In the genomic region with DNA sequence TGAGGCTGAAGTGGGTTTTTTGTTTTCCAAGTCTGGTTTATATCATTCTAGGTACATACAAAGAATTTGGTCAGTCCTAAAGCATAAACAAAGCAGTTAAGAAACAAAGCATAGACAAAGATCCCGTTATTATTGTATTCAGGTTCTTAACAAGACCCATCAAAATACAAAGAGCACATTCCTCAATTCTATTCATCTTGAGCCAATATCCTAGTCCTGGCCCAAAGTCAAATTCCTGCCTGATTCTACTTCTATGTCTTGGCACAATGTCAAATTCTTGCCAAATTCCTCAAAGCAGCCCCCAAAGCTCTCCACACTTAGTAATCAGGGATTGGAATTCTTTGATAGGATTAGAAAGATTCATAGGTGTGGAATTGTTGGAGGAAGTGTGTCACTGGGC, we compare ENCODE assay signal across 21 mouse cellular contexts.
A peak's percentile ranks its signal among the peaks of the same experiment; 100 is the strongest.
DNase-seq lines count a peak whose midpoint lies in the region; ATAC-seq lines count a peak whose summit lies in the region.
"Had no signal": no experiment of that assay in that cellular context is flagged by ENCODE, and none has a peak within 500 bp of the region (broad histone marks: within the 10 kb centered on the region; RNA-seq: fewer than 3 reads in every experiment).

No protein-coding gene starts in this region.

- no peaks in the 10 kb centered on the region for H3K36me3 ChIP-seq in hindbrain, embryonic 13.5 days
- H3K36me3 ChIP-seq in hindbrain, embryonic 16.5 days (ENCODE audit: control insufficient read depth, insufficient read depth, low read length), result no peaks in the 10 kb centered on the region
- no peaks in the 10 kb centered on the region for H3K36me3 ChIP-seq in midbrain, embryonic 14.5 days (ENCODE audit: control insufficient read depth, insufficient read depth, low read length)
- no peaks in the 10 kb centered on the region for H3K36me3 ChIP-seq in midbrain, embryonic 15.5 days (replicated peaks)
- H3K36me3 ChIP-seq: embryonic facial prominence, embryonic 12.5 days; heart, embryonic 15.5 days; neural tube, embryonic 12.5 days had no signal

- no peak overlapping the region for H3K4me3 ChIP-seq in hindbrain, embryonic 13.5 days
- no peak overlapping the region for H3K4me3 ChIP-seq in hindbrain, embryonic 16.5 days (ENCODE audit: low read length)
- no peak overlapping the region for H3K4me3 ChIP-seq in midbrain, embryonic 14.5 days (replicated peaks; ENCODE audit: low read depth, low read length)
- no peak overlapping the region for H3K4me3 ChIP-seq in midbrain, embryonic 15.5 days
- H3K4me3 ChIP-seq: embryonic facial prominence, embryonic 12.5 days; heart, embryonic 15.5 days; layer of hippocampus, adult 2 months; neural tube, embryonic 12.5 days had no signal

- 73% methylated on average over 1 of the region's 1 CpGs for WGBS in hindbrain, embryonic 13.5 days
- WGBS in hindbrain, embryonic 16.5 days, result 31% methylated on average over 1 of the region's 1 CpGs
- WGBS in midbrain, embryonic 14.5 days, result 49% methylated on average over 1 of the region's 1 CpGs
- WGBS in midbrain, embryonic 15.5 days, result 33% methylated on average over 1 of the region's 1 CpGs

- peak; percentile 32; the same call in 1 of the 2 replicates for ATAC-seq in hindbrain, embryonic 13.5 days (ENCODE audit: low FRiP score)
- no peak for ATAC-seq in hindbrain, embryonic 16.5 days
- ATAC-seq in midbrain, embryonic 14.5 days (ENCODE audit: low FRiP score, low TSS enrichment), result peak; percentile 20; the same call in 1 of the 2 replicates
- no peak for ATAC-seq in midbrain, embryonic 15.5 days (replicated peaks)

- H3K4me2 ChIP-seq in hindbrain, embryonic 13.5 days, result no peak overlapping the region
- no peak overlapping the region for H3K4me2 ChIP-seq in hindbrain, embryonic 16.5 days (ENCODE audit: low read length)
- H3K4me2 ChIP-seq in midbrain, embryonic 14.5 days (ENCODE audit: low read length), result no peak overlapping the region
- no peak overlapping the region for H3K4me2 ChIP-seq in midbrain, embryonic 15.5 days
- H3K4me2 ChIP-seq: embryonic facial prominence, embryonic 12.5 days; heart, embryonic 15.5 days; neural tube, embryonic 12.5 days had no signal

- no peak overlapping the region for H3K9ac ChIP-seq in hindbrain, embryonic 13.5 days
- no peak overlapping the region for H3K9ac ChIP-seq in hindbrain, embryonic 16.5 days (ENCODE audit: low read depth, low read length)
- H3K9ac ChIP-seq in midbrain, embryonic 14.5 days (replicated peaks; ENCODE audit: low read length), result no peak overlapping the region
- no peak overlapping the region for H3K9ac ChIP-seq in midbrain, embryonic 15.5 days
- H3K9ac ChIP-seq: embryonic facial prominence, embryonic 12.5 days; heart, embryonic 15.5 days; neural tube, embryonic 12.5 days had no signal

- H3K9me3 ChIP-seq in hindbrain, embryonic 13.5 days, result no peaks in the 10 kb centered on the region
- H3K9me3 ChIP-seq in hindbrain, embryonic 16.5 days (ENCODE audit: control insufficient read depth, low read length), result no peaks in the 10 kb centered on the region
- H3K9me3 ChIP-seq in midbrain, embryonic 14.5 days (ENCODE audit: control insufficient read depth, low read length), result no peaks in the 10 kb centered on the region
- no peaks in the 10 kb centered on the region for H3K9me3 ChIP-seq in midbrain, embryonic 15.5 days
- H3K9me3 ChIP-seq: embryonic facial prominence, embryonic 12.5 days; heart, embryonic 15.5 days; neural tube, embryonic 12.5 days had no signal

- DNase-seq in midbrain, embryonic 14.5 days, result peak; percentile 47
- peak; percentile 1 for DNase-seq in brain, adult 2 months (ENCODE audit: low read depth, low spot score)
- peak; percentile 1 for DNase-seq in mesoderm, embryonic 11.5 days (ENCODE audit: low read depth, low spot score)
- DNase-seq in kidney, postnatal 10 days, result no peak
- DNase-seq in spleen, adult 18-20 months, result no peak
- DNase-seq: adrenal gland, postnatal 36 days; cerebellum, adult 2 months; gastrocnemius, postnatal 25 days; heart, postnatal 4 days; layer of hippocampus, postnatal 36 days; liver; lung, postnatal 36 days; right cerebral cortex, postnatal 4 days; thymus, postnatal 25 days had no signal

- H3K27me3 ChIP-seq in hindbrain, embryonic 13.5 days, result no peaks in the 10 kb centered on the region
- H3K27me3 ChIP-seq in hindbrain, embryonic 16.5 days (replicated peaks; ENCODE audit: control insufficient read depth, insufficient read depth, low read length), result no peaks in the 10 kb centered on the region
- H3K27me3 ChIP-seq in midbrain, embryonic 14.5 days (ENCODE audit: control insufficient read depth, insufficient read depth, low read length), result no peaks in the 10 kb centered on the region
- no peaks in the 10 kb centered on the region for H3K27me3 ChIP-seq in midbrain, embryonic 15.5 days (replicated peaks)
- H3K27me3 ChIP-seq: embryonic facial prominence, embryonic 12.5 days; heart, embryonic 15.5 days; neural tube, embryonic 12.5 days had no signal

- no peaks in the 10 kb centered on the region for H3K4me1 ChIP-seq in hindbrain, embryonic 13.5 days (replicated peaks)
- no peaks in the 10 kb centered on the region for H3K4me1 ChIP-seq in hindbrain, embryonic 16.5 days (ENCODE audit: control insufficient read depth, insufficient read depth, low read depth, low read length)
- no peaks in the 10 kb centered on the region for H3K4me1 ChIP-seq in midbrain, embryonic 14.5 days (ENCODE audit: control insufficient read depth, insufficient read depth, low read length)
- no peaks in the 10 kb centered on the region for H3K4me1 ChIP-seq in midbrain, embryonic 15.5 days
- H3K4me1 ChIP-seq: embryonic facial prominence, embryonic 12.5 days; neural tube, embryonic 12.5 days had no signal

- no peak overlapping the region for H3K27ac ChIP-seq in hindbrain, embryonic 13.5 days
- H3K27ac ChIP-seq in hindbrain, embryonic 16.5 days (ENCODE audit: low read depth, low read length), result no peak overlapping the region
- no peak overlapping the region for H3K27ac ChIP-seq in midbrain, embryonic 14.5 days (replicated peaks; ENCODE audit: low read depth, low read length)
- H3K27ac ChIP-seq in midbrain, embryonic 15.5 days, result no peak overlapping the region
- H3K27ac ChIP-seq: embryonic facial prominence, embryonic 12.5 days; heart, embryonic 15.5 days; layer of hippocampus, adult 2 months; neural tube, embryonic 12.5 days had no signal

Comparison
In these comparisons a context has a peak if more than half of its experiments do, and no peak if none do; other contexts are left out.
1. ATAC-seq: peak in hindbrain, embryonic 13.5 days (single experiment) and midbrain, embryonic 14.5 days (single experiment); none in hindbrain, embryonic 16.5 days (single experiment) and midbrain, embryonic 15.5 days (single experiment).
2. DNase-seq: peak in midbrain, embryonic 14.5 days (single experiment), brain, adult 2 months (single experiment) and mesoderm, embryonic 11.5 days (single experiment); none in kidney, postnatal 10 days (single experiment) and spleen, adult 18-20 months (0 of 2).